Mouse (Mus musculus) thymus, adult 2 months (tissue): ENCODE results near the gene Tap1.

Experiments used
- CTCF ChIP-seq: fragments of 200-500 bp; IDR thresholded peaks from 2 replicates; pipeline ENCODE4 v1.5.1; 2012; ENCODE audit warnings: mild to moderate bottlenecking, control low read depth, low read length, moderate library complexity, borderline replicate concordance; ENCODE audit not compliant: control insufficient read depth, poor library complexity, insufficient read depth; ENCODE audit errors: extremely low read depth
- POLR2A ChIP-seq: fragments of 200-500 bp; IDR thresholded peaks from 2 replicates; pipeline ENCODE4 v1.6.1; 2012; ENCODE audit warnings: mild to moderate bottlenecking, low read length, control low read depth, moderate library complexity; ENCODE audit not compliant: control insufficient read depth, poor library complexity, insufficient read depth; ENCODE audit errors: extremely low read depth

DNA sequence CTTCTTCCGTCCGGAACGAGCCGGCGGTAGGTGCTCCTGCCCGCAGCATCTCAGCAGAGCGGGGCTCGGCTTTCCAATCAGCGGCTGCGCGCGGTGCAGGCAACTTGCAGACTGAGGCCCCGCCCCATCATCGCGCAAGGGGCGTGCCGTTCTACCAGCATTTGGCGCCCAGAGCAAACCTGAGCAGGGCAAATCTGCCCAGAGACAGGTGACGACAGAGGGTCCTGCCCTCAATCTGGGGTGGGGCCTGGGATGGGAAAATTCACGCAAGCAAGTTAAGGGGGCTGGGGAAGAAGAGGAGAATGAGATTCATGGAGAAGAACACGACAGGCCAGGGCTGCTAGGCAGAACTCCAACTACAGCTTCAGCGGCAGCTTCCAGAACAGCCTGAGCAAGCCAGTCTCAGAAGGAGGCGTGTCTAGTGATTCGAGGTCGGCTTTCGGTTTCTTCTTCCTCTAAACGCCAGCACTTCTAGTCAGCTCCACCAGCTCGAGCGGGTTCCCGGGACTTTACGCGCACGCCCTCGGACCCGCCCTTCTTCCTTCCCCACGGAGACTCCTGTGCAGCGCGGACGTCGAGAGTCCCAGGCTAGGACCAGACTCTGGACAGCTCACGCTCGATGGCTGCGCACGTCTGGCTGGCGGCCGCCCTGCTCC, at the start of gene Tap1, which contains the start of gene Psmb9:
- TF ChIP-seq CTCF = peak; percentile 46; the same call in 1 of the 2 replicates
- TF ChIP-seq POLR2A = peak; percentile 86
